Mouse (Mus musculus) telencephalon, adult 2 months (tissue): Measurements from ENCODE around the gene Slc12a5.

ENCODE experiments used
- DNase-seq: peaks from one replicate; pipeline ENCODE4 v3.0.0-alpha.2; 2011; ENCODE audit warnings: low read depth, low spot score

Slc12a5 gene

DNA sequence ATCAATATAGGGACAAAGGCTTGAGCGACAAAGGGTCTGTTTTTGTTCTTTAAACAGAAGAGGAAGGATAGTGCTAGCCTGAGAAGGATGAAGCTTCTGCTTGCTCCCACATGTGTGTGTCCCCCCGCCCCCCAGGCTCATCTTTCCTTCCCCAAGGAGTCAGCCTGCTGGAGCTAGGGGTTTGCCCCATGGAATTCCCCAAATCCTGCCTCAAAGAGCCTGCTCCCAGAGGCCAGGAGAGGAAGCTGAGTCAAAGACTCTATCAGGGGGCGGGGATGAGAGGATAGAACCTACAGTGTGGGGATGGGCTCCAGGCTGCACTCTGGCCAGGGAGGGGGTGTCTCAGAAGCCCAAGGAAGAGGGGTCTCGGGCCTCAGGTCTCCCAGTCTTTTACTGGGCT is 13.1 kb upstream of the Slc12a5 start:
- DNase-seq, result no peak

DNA sequence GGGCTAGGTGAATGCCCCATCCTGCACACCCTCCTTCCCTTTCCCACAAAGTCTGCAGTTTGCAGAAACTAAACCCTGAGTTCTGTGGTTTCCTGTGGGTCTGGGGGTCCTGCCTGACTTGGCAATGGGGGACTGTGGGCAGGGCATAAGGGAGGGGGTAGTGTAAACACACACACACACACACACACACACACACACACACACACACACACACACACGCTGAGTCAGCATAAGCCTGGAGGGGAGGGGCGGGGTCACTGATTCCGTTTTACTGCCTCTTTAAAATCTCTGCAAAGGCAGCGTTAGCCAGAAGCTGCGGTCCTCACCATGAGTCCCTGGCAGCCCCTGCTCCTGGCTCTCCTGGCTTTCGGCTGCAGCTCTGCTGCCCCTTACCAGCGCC is 12.7 kb upstream of the Slc12a5 start:
- DNase-seq, result no peak

DNA sequence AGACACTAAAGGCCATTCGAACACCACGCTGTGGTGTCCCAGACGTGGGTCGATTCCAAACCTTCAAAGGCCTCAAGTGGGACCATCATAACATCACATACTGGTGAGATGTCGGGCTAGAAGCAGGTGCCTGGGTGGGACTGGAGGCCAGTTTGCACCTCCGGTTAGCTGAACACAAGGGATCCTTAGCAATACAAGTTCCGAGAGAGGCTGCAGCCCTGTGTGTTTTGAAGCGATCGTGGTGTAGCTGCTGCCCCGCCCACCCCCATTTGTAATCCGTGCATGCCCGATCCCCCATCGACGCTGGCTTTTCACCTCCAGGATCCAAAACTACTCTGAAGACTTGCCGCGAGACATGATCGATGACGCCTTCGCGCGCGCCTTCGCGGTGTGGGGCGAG is 11.6 kb upstream of the Slc12a5 start:
- DNase-seq, result no peak

DNA sequence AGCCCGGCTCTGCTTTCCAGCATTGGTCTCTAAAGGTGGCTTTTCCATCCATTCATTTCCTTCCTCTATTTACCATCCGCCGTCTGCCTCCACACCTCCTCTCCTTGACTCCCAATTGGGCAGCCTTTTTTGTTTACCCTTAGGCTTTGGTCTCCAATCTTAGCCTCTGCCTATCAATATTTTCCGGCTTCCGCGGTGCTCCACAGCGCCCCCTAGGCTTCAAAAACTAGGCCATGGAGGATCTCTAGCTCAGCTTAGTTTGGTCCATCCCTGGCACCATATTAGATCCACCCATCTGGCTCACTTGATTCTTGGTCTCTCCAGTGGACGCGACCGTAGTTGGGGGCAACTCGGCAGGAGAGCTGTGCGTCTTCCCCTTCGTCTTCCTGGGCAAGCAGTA is 10.1 kb upstream of the Slc12a5 start:
- DNase-seq, result no peak

DNA sequence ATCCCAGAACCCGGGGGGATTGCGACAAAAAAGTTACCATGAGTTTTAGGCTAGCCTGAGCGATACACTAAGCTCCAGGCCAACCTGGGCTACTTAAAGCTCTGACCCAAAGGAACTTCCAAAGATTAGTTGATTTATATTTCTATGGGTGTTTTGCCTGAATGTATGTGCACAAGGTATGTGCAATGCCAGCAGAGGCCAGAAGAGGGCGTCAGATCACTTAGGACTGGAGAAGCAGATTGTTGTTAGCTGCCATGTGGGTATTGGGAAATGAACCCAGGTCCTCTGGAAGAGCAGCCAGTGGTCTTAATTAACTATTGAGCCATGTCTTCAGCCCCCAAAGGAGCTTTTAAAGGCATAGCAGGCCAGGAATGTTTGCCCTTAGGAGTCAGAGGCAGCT is 8.9 kb upstream of the Slc12a5 start:
- no peak for DNase-seq

DNA sequence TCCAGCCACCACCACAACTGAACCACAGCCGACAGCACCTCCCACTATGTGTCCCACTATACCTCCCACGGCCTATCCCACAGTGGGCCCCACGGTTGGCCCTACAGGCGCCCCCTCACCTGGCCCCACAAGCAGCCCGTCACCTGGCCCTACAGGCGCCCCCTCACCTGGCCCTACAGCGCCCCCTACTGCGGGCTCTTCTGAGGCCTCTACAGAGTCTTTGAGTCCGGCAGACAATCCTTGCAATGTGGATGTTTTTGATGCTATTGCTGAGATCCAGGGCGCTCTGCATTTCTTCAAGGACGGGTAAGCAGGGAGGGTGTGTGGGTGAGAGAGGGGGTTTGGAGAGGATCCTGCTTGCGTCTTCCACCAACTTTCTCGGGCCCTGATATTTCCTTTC is 8.2 kb upstream of the Slc12a5 start:
- no peak for DNase-seq

DNA sequence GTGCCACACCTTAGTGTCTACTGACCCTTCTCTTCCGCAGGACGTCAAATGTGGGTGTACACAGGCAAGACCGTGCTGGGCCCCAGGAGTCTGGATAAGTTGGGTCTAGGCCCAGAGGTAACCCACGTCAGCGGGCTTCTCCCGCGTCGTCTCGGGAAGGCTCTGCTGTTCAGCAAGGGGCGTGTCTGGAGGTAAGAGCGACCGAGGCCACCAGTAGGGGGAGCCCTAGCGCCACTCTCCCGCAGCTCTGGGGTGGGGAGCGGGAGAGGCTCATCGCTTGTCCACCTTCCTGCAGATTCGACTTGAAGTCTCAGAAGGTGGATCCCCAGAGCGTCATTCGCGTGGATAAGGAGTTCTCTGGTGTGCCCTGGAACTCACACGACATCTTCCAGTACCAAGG is 7.4 kb upstream of the Slc12a5 start:
- no peak for DNase-seq

DNA sequence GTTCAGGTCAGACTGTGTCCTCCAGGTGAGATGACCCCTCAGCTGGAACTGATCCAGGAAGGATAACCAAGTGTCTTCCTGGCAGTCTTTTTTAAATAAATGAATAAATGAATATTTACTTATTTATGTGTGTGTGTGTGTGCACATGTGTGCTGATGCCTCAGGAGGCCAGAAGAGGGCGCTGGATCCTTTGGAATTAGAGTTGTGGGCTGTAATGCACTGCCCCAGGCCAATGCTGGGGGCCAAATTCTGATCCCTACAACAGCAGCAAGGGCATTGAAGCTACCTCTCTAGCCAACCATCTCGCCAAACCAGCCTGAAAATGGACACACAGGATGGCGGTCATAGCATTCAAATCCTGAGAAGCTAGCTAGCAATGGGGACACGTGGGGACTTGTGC is 4.9 kb upstream of the Slc12a5 start:
- DNase-seq, result no peak

DNA sequence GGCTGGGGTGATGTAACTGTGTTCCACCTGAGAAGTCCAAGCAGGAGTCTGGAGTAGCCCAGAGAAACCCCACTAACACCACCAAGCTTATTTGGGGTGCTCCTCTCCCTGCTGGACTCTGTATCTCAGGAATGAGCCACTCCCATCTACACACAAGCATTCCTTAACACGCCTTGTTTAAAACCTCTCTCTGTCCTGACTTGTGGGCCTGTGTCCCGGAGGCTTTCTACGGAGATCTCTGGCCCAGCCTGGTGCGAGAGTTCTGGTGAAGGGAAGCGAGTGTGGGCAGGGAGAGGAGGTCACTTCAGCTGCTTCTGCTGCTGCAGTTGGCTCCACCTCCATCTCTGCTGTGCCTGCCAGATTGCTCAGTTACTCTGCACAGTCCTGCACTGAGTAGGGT is 4.4 kb upstream of the Slc12a5 start:
- no peak for DNase-seq

DNA sequence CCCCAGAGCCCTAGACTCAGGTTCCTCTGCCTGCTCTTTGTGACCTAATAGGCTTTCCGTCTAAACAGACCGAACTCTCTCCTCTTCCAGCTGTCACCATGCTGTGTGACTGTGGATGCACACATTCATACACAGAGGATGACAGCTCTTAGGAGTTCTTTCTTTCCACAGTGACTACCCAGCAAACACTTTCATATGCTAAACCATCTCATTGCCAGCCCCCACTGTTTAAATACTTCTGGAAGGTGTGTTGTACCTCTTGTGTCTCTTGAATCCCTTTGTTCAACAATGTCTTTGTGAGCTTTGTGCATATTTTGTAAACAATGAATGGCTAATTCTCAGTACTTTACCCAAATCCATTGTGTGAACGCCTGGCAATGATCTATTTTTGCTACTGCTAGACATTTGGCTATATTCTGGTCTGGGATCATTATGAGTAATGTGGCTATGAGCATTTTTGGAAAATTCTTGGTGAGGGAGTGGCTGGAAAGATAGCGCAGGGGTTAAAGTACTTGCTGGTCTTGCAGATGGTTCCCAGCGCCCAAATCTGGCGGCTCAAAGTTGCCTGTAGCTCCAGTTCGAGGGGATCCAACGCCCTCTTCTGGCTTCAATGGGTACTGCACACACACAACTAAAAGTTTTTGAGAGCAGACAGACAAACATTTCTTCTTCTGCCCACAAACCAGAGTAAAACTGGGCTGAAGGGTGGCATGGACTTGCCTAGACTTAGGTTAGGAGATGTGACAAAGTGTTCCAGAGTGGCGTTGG is 2.9 kb upstream of the Slc12a5 start:
- no peak for DNase-seq

DNA sequence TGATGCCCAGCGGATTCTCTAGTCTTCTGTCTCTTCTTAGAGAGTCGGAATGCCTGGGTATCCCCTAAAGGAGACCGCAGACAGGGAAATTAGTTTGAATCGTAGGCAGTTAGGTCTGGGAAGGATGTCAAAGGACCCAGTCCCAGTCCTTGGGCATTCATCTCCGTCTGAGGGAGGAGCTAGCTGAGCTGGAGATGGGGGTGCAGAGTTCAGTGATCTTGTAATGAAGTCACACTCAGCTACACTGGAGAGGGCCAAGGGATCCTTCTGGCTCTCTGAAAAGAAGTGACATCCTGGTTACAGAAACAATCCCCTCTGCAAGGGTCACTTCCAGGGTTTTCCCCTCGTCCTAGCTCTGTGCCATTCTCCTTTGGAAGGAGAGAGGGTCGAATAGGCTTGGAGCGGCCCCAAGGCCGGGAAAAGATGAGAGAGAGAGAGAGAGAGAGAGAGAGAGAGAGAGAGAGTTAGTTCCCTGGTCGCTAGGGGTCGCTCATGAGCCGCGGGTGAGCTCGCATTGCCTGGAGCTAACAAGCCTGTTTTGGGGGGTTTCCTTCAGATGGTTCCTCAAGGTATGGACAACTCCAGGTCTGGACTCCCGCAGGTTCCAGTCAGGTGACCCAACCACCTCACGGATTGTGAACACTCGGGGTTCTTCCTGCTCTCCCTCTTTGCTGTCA is 1.0 kb downstream of the Slc12a5 start:
- DNase-seq, result no peak

DNA sequence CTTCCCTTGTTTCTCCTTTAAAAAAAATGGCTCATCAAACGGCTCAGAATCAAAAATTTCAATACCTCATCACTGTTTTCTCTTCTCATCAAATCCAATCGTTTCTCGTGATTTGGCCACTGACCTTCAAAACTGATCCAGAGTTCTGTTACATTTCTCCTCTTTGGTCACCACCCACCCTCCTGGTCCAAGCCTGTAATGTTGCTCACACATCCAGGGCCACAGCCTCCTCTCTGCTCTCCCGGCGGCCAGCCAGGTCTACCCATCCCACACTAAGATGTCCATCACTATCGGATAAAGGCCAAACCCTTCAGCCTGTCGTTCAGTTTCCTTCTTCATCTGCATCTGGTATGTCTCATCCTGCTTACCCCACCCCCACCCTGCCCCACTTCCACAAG is 1.6 kb downstream of the Slc12a5 start:
- no peak for DNase-seq

DNA sequence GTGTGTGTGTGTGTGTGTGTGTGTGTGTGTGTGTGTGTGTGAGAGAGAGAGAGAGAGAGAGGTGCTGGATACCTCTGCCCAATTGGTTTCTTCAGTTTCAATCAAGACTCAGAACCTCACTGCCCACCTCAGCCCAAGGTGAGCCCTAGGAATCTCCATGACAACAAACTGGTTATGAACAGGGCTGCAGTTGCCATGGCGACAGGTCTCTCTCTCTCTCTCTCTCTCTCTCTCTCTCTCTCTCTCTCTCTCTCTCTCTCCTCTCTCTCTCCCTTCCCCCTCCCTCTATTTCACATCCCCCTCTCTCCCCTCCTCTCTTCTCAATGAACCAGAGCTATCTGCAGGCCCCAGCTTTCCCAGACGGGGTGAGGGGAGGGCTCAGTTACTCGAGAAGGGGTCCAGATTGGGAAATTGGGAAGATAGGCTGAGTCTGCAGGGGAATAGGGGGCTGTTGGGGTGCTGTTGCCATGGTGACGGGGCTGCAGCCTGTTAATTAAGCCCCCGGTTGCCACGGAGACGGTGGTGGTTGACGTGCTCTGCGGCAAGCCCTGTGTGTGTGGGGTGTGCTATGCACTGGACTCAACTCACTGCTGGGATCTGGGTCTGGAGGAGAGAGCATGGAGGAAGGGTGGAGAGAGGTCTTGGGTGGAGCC is 3.8 kb downstream of the Slc12a5 start:
- no peak for DNase-seq

DNA sequence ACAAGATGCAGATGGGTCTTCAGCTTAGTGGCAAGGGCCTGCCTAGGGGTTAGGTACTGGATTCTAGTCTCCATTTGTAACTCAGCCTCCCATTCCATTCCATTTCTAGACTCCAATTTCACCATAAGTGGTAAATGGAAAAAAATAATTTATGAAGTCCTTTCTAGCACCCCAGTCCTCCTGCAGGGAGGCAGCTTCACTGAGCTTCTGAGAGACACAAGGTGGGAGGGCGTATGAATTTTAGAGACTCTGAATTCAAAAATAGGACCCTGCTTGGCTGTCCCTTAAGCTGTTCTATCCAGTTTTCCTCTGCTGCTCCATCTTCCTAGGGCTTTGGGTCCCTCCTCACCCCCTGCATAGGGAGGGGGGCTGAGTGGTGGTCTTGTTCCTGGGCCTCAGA is 4.4 kb downstream of the Slc12a5 start:
- no peak for DNase-seq

DNA sequence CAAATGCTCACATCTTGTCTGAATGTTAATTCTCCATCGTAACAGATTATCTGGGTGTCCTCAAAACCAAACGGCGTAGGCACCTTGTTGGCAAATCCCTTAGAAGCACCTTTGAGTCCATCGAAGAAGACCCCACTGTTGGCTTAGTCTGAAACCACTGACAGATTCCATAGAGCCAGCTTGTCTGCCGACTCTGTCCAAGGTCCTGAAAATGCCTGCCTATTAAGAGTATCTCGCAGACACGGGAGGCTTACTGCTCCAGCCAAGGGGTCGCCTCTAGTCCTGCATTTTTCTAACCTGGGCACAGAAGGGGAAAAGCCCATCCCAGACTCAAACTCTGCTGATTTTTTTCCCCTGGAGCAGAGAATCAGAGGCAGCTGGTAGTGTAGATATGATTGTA is 5.8 kb downstream of the Slc12a5 start:
- no peak for DNase-seq

DNA sequence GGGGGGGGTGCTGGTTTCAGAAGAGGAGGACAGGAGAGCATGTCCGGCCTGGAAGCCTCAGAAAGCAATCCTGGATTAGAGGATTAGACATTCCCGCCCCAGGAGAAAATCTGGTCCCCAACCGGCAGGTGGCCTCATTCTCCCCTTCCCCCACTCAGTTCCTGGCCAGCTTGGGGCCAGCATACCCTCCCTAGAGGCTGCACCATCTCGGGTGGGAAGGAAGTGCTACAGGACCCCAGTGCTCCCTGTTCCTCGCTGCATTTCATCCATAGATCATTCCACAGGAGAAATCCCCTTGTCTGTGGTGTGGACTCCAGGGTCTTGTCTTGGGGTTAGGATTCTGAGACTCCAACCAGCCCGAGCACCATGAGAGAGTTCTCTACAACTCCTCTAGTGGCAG is 6.6 kb downstream of the Slc12a5 start:
- DNase-seq, result no peak

DNA sequence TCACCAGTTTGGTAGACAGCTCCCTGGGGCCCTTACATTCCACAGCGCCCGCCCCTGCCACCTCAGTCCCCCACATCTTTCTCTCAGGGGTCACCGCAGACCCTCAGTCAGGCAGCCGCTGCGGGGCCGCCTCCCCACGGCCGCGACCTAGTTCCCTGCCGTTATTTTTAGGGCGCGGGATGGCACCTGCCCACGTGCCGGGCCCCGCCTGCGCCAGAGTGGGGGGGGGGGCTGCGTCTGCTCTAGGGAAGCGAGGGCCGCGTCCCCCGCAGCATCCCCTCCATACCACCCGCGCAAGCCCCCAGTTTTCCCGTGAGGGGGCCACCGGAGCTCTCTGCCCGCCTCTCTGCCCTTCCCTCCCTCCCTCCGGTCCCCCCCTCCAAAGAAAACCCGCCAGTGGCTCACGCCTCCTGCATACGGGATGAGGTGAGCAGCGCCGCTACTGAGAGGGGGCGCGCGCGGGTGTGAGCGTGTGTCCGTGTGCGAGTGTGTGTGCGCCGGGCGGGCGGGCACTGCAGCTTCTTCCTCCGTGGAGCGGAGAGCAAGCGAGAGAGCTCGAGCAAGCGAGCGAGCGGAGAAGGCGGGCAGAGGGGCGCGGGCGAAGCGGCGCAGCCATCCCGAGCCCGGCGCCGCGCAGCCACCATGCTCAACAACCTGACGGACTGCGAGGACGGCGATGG is 7.3 kb downstream of the Slc12a5 start:
- DNase-seq, result no peak

DNA sequence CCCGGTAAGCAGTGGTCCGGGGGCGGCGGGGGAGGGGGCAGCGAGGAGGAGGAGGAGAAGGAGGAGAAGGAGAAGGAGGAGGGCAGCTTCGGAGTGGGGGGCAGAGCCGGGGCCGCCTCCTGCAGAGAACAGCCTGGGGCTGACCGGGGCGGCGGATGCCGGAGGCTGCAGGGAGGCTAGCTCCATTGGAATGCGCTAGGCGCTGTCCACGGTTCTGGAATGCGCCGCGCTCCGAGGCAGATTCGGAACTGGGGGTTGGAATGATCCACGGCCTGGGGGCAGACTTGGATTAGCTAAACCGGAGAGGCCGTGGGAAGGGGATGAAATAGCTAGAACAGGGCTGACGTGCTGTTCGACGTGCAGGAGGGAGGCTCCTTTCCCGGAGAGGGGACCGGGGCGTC is 7.8 kb downstream of the Slc12a5 start:
- DNase-seq, result no peak

DNA sequence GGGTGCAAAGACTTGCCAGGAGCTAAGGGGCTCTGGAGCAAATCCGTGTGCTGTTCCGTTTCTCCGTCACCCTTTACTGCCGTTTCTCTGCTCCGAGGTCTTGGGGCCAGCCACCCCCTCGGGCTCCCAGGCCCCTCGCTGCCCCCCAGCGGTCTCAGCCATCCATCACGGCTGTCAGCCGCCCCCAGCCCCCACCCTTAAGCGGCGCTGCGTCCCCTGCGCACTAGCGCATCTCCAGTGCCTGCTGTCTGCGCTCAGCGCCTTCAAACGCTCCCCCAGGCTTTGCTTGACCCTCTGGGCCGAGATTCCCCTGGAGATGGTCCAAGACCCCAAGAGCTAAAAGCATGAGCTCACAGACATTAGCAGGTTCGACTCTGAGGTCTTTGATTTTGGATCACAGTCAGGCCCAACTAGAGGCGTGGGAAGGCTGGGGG is 8.8 kb downstream of the Slc12a5 start:
- DNase-seq, result no peak

DNA sequence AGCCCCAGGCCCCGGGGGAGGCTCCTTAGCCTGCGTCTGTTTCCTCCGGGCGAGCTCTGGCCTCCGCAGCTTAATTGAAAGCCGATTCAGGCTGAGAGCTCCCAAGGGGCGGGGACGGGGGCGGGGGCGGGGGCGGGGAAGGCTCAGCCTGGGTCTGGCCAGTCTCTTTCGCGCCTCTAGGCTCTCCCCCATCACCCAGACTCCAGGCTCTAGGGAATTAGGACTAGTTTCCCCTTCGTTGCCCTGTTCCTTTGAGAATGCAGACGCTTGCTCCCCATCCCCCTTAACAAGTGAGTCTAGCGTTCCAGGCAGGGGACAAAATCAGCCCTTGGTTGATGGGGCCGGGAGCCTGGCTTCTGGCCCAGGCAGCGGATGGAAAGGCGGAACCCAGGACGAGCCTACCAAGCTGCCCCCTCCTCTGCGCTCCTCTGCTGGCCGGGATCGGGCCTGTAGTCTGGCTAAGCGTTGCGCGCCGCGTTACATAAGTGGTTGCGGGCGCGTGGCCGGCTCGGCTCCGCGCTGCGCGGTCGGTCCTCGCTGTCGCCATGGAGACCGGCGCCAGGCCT is 10.1 kb downstream of the Slc12a5 start:
- DNase-seq, result no peak

DNA sequence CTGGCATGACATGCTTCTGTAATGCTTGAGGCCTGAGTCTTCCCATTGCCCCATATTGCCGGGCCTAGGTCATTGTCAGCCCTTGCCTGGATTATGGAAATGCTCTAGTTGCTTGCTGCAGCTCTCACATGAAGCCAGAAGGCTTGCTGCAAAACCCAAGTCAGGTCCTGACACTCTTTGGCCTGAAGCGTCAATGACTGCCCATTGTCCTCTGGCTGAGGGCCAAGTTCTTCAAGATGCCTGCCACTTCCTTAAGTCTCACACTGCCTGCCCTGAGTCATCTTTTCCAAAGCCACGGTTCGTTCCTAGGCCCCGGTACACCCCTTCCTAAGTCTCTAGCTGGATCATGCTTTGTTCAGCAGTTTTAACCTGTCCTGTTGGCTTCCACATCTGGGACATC is 12.0 kb downstream of the Slc12a5 start:
- no peak for DNase-seq

DNA sequence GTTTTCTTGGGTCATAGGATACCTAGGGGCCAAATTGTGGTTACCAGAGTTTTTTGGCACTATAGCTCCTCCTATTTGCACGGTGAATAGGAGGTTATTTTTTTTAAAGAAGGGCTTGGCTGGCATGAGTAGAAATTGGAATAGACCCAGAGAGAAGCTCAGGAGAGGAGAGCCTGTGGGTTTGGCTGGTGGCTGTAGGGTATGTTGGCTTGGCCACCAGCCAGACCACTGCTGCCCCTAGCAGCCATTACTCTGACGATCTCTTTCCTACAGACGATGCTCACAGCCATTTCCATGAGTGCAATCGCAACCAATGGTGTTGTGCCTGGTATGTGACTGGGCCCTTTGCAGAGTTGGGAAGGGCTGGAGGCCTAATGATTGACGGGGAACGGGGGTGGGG is 15.0 kb downstream of the Slc12a5 start:
- no peak for DNase-seq
